Mouse (Mus musculus) lung, adult 2 months (tissue): Measurements from ENCODE around the gene Myocd.

Source experiments
- CTCF ChIP-seq: fragments of 200-500 bp; IDR thresholded peaks from 2 replicates; pipeline ENCODE4 v1.5.1; 2011; ENCODE audit warnings: mild to moderate bottlenecking, low read length, control low read depth; ENCODE audit not compliant: insufficient read depth
- POLR2A ChIP-seq: fragments of 200-500 bp; IDR thresholded peaks from 2 replicates; pipeline ENCODE4 v1.6.1; 2011; ENCODE audit warnings: low read depth, mild to moderate bottlenecking, control low read depth, low read length, borderline replicate concordance; ENCODE audit errors: extremely low read depth

DNA sequence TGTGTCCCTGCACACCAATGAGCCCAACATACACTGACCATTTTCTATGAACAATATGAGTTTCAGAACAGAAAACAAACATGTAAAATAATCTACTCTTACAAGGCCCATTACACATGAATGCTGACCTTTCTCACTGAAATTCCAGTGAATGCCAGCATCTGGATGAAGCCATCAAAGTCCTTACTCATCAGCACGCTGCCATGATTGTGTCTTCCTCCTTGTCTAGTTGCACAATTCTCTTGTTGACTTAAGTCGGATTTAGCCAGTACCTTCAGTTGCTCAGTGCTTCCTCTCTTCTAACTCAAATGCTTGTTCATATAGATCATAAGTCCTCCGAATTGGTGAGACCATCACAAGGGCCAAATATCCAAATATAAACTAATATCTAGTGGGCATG lies 130.8 kb downstream of the Myocd start:
- TF ChIP-seq POLR2A, result no peak
- no peak for TF ChIP-seq CTCF
